Mouse (Mus musculus) erythroblast, embryonic 14.5 days (primary cell): Measurements from ENCODE around the gene Ocel1. TPM values are rescaled to one million over a fixed set of nuclear protein-coding genes. Genes with fewer than 3 reads are reported as not detected.

ENCODE experiments used
- H3K27me3 ChIP-seq: 2 replicates; pipeline ENCODE4 v1.6.1; 2012; ENCODE audit warnings: inconsistent platforms; ENCODE audit not compliant: control insufficient read depth
- H3K36me3 ChIP-seq: 2 replicates; pipeline ENCODE4 v1.6.1; 2012; ENCODE audit warnings: mild to moderate bottlenecking, inconsistent platforms; ENCODE audit not compliant: control insufficient read depth
- H3K4me1 ChIP-seq: 2 replicates; pipeline ENCODE4 v1.6.1; 2012; ENCODE audit warnings: inconsistent platforms; ENCODE audit not compliant: control insufficient read depth
- H3K4me3 ChIP-seq: replicated peaks from 2 replicates; pipeline ENCODE3; 2012; ENCODE audit warnings: moderate library complexity, mild to moderate bottlenecking, inconsistent platforms
- H3K9me3 ChIP-seq: 2 replicates; pipeline ENCODE4 v1.6.1; 2012; ENCODE audit warnings: low read length, inconsistent platforms, mixed read lengths; ENCODE audit not compliant: control insufficient read depth
- GATA1 ChIP-seq: IDR thresholded peaks from 2 replicates; pipeline ENCODE4 v1.6.1; 2012; ENCODE audit warnings: low read length, inconsistent platforms, mixed read lengths
- TAL1 ChIP-seq: IDR thresholded peaks from 3 replicates; pipeline ENCODE4 v1.6.1; 2012; ENCODE audit warnings: low read length, inconsistent platforms, mixed read lengths
- polyA plus RNA-seq: library from polyadenylated mRNA; stranded (reverse); fragments of >175 nt; gene quantifications from 2 replicates; pipeline ENCODE4 v1.2.3, GENCODE M21; 2012

Gene Ocel1
- polyA plus RNA-seq, 1 experiment: 7.5 TPM

- Histone ChIP-seq H3K4me3 (peak within 1 kb of the TSS; percentile 68), H3K4me1 (peaks cover 45% of the 10 kb centered on the region), H3K27me3 (no peaks in the 10 kb centered on the region), H3K36me3 (peaks cover 73% of the 10 kb centered on the region), H3K9me3 (no peaks in the 10 kb centered on the region)
- no peak for TF ChIP-seq TAL1
- TF ChIP-seq GATA1: no peak
Observed at GRCm38 (mm10) chr8:71405401-71406098, 34.5 kb downstream of the Ocel1 start, which contains the start of gene Ankle1. TSS of gene Ankle1 (plus strand) at chr8:71406010.

GRCm38 (mm10) chr8:71406099-71407015 is 35.3 kb downstream of the Ocel1 start:
- Histone ChIP-seq H3K27me3 (no peaks in the 10 kb centered on the region), H3K36me3 (peaks cover 67% of the 10 kb centered on the region), H3K4me1 (peaks cover 47% of the 10 kb centered on the region), H3K9me3 (no peaks in the 10 kb centered on the region), H3K4me3 (peak overlapping the region; percentile 68)
- TF ChIP-seq GATA1: no peak

- Histone ChIP-seq H3K36me3 (peaks cover 62% of the 10 kb centered on the region), H3K9me3 (no peaks in the 10 kb centered on the region), H3K27me3 (no peaks in the 10 kb centered on the region), H3K4me1 (peaks cover 53% of the 10 kb centered on the region), H3K4me3 (peak overlapping the region; percentile 68)
- TF ChIP-seq GATA1 (no peak), TAL1 (no peak)
Observed at GRCm38 (mm10) chr8:71407441-71407840, 36.3 kb downstream of the Ocel1 start.

DNA sequence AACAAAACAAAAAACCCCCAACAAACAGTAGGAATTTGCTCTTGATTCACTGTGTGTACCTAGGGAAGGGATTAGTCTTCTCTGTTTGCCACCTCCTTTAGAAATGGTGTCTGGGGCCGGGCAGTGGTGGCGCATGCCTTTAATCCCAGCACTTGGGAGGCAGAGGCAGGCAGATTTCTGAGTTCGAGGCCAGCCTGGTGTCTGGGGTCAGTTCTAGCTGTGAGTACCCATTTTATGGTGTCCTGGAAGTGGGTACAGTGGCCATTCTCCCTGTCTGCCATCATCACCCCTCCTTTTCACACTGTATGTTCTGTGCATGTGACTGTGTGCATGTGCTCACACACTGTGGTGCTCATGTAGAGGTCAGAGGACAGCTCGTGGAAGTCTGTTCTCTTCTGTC is 37.1 kb downstream of the Ocel1 start:
- Histone ChIP-seq H3K4me3 (peak overlapping the region; percentile 68), H3K36me3 (peaks cover 55% of the 10 kb centered on the region), H3K9me3 (no peaks in the 10 kb centered on the region), H3K27me3 (no peaks in the 10 kb centered on the region), H3K4me1 (peaks cover 53% of the 10 kb centered on the region)
- TF ChIP-seq TAL1: no peak
- TF ChIP-seq GATA1: no peak

GRCm38 (mm10) chr8:71411535-71412273 is 40.6 kb downstream of the Ocel1 start:
- peaks cover 36% of the 10 kb centered on the region for H3K36me3 ChIP-seq

DNA sequence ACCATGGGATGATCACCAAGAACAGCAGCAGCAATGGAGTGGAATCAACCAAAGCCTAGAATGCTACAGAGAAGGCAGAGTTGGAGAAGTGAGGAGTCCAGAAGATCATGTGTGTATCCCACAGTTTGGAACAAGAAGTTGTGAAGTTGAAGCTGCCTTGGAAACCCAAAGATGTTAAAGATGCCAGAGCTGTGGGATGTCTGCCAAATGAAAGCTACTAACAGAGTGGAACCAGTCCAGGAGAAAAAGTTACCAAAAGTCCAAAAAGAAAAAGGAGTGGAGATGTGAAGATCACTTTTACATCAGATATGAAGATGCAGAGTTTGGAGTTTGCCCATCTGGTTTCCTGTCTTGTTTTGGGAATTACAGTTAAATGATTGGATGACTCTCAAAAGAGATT is 51.0 kb downstream of the Ocel1 start:
- H3K9me3 ChIP-seq: peaks cover 7% of the 10 kb centered on the region
- no peaks in the 10 kb centered on the region for H3K36me3 ChIP-seq
- no peak for TF ChIP-seq GATA1

More at GRCm38 (mm10) chr8:71411535-71412273, 40.6 kb downstream of the Ocel1 start:
- Histone ChIP-seq H3K4me3 (no peak overlapping the region), H3K27me3 (peaks cover 4% of the 10 kb centered on the region), H3K9me3 (no peaks in the 10 kb centered on the region), H3K4me1 (peaks cover 26% of the 10 kb centered on the region)
- no peak for TF ChIP-seq TAL1
- no peak for TF ChIP-seq GATA1

More for the DNA sequence above, 51.0 kb downstream of the Ocel1 start:
- Histone ChIP-seq H3K27me3 (peaks cover 4% of the 10 kb centered on the region; the same call in 1 of the 2 replicates), H3K4me1 (no peaks in the 10 kb centered on the region), H3K4me3 (no peak overlapping the region)

Other genes starting within 250 kb of the Ocel1 start
- gene Myo9b, start 98.6 kb upstream of the Ocel1 start, polyA plus RNA-seq: 3.9 and 4.3 TPM in 2 replicates
- gene Haus8, start 98.4 kb upstream of the Ocel1 start, polyA plus RNA-seq: 3.5 and 4.5 TPM in 2 replicates
- 16.3 and 17.0 TPM in 2 replicates for gene Use1, start 4.5 kb upstream of the Ocel1 start, polyA plus RNA-seq
- gene Nr2f6, start 10.7 kb downstream of the Ocel1 start, polyA plus RNA-seq: 0.41 and 0.60 TPM in 2 replicates
- gene Ushbp1, start 24.5 kb downstream of the Ocel1 start, polyA plus RNA-seq: 0.03 and 0.10 TPM in 2 replicates
- 15.4 and 18.1 TPM in 2 replicates for gene Babam1, start 25.6 kb downstream of the Ocel1 start, polyA plus RNA-seq
- gene Ankle1, start 34.7 kb downstream of the Ocel1 start, polyA plus RNA-seq: 17.4 and 17.5 TPM in 2 replicates
- 3.9 and 4.7 TPM in 2 replicates for gene Abhd8, start 92.4 kb downstream of the Ocel1 start, polyA plus RNA-seq
- 18.9 and 20.4 TPM in 2 replicates for gene Mrpl34, start 93.7 kb downstream of the Ocel1 start, polyA plus RNA-seq
- 41.0 and 42.3 TPM in 2 replicates for gene Dda1, start 97.9 kb downstream of the Ocel1 start, polyA plus RNA-seq
- gene Ano8, start 114.7 kb downstream of the Ocel1 start, polyA plus RNA-seq: 0.09 and 0.20 TPM in 2 replicates
- gene Gtpbp3, start 116.8 kb downstream of the Ocel1 start, polyA plus RNA-seq: 1.2 and 1.4 TPM in 2 replicates
- gene Plvap, start 140.5 kb downstream of the Ocel1 start, polyA plus RNA-seq: 0.18 and 0.30 TPM in 2 replicates
- gene Ccdc194, start 154.4 kb downstream of the Ocel1 start, polyA plus RNA-seq: 0.02 TPM in 1 of 2 replicates, not detected in the other
- 0.21 and 0.72 TPM in 2 replicates for gene Bst2, start 166.2 kb downstream of the Ocel1 start, polyA plus RNA-seq
- gene Mvb12a, start 171.6 kb downstream of the Ocel1 start, polyA plus RNA-seq: 2.9 and 3.6 TPM in 2 replicates
- gene Tmem221, start 187.6 kb downstream of the Ocel1 start, polyA plus RNA-seq: not detected in 2 replicates
- gene Nxnl1, start 195.3 kb downstream of the Ocel1 start, polyA plus RNA-seq: not detected in 2 replicates
- gene Slc27a1, start 197.6 kb downstream of the Ocel1 start, polyA plus RNA-seq: 0.02 and 0.03 TPM in 2 replicates
- 12.5 and 16.2 TPM in 2 replicates for gene Pgls, start 220.9 kb downstream of the Ocel1 start, polyA plus RNA-seq
- 0.10 and 0.13 TPM in 2 replicates for gene Fam129c, start 226.3 kb downstream of the Ocel1 start, polyA plus RNA-seq
- gene Colgalt1, start 239.7 kb downstream of the Ocel1 start, polyA plus RNA-seq: 0.41 and 0.72 TPM in 2 replicates